Mouse (Mus musculus) heart, adult 2 months (tissue): Measurements from ENCODE around the gene B4galt4.

Source experiments
- CTCF ChIP-seq: fragments of 200-600 bp; IDR thresholded peaks from 2 replicates; pipeline ENCODE4 v1.8.1; 2022; ENCODE audit warnings: antibody characterized with exemption, mild to moderate bottlenecking, moderate library complexity
- EP300 ChIP-seq: fragments of 200-500 bp; IDR thresholded peaks from 2 replicates; pipeline ENCODE4 v1.6.1; 2011; ENCODE audit warnings: low read depth, low read length, control low read depth; ENCODE audit not compliant: insufficient read depth
- POLR2A ChIP-seq: fragments of 200-500 bp; IDR thresholded peaks from 2 replicates; pipeline ENCODE4 v1.6.1; 2011; ENCODE audit warnings: mild to moderate bottlenecking, low read depth, low read length, control low read depth; ENCODE audit not compliant: insufficient read depth

GRCm38 (mm10) chr16:38712581-38713403 is 29.3 kb upstream of the B4galt4 start, which contains the start of gene Arhgap31:
- TF ChIP-seq POLR2A, result no peak; the same call in 1 of the 2 replicates
- TF ChIP-seq CTCF, result no peak; the same call in 1 of the 2 replicates
- TF ChIP-seq EP300, result peak; percentile 88
